Mouse (Mus musculus) ES-Bruce4 (cell line): Measurements from ENCODE around the gene Gpr89. TPM values are rescaled to one million over a fixed set of nuclear protein-coding genes. Genes with fewer than 3 reads are reported as not detected.

Experiments
- H3K27ac ChIP-seq: 2 replicates; pipeline ENCODE4 v1.5.1; 2012; ENCODE audit warnings: low read length, inconsistent platforms; ENCODE audit not compliant: insufficient read depth
- H3K27me3 ChIP-seq: 2 replicates; pipeline ENCODE4 v1.6.1; 2012; ENCODE audit warnings: mild to moderate bottlenecking, low read length, inconsistent platforms; ENCODE audit not compliant: control insufficient read depth, poor library complexity, insufficient read depth, severe bottlenecking
- H3K36me3 ChIP-seq: 2 replicates; pipeline ENCODE4 v1.6.1; 2012; ENCODE audit warnings: inconsistent platforms, mild to moderate bottlenecking, low read length, moderate library complexity; ENCODE audit not compliant: control insufficient read depth, poor library complexity, insufficient read depth, severe bottlenecking
- H3K4me1 ChIP-seq: one replicate; pipeline ENCODE4 v1.8.1; 2011; ENCODE audit warnings: low read length; ENCODE audit not compliant: control insufficient read depth, insufficient read depth
- H3K4me3 ChIP-seq: 2 replicates; pipeline ENCODE4 v1.5.1; 2011; ENCODE audit warnings: low read depth, mild to moderate bottlenecking, low read length
- H3K9ac ChIP-seq: 2 replicates; pipeline ENCODE4 v1.6.1; 2012; ENCODE audit warnings: low read depth, mild to moderate bottlenecking, inconsistent platforms; ENCODE audit not compliant: poor library complexity, severe bottlenecking
- H3K9me3 ChIP-seq: replicated peaks from 2 replicates; pipeline ENCODE4 v1.6.1; 2012; ENCODE audit warnings: mild to moderate bottlenecking, low read length, inconsistent platforms; ENCODE audit not compliant: control insufficient read depth, poor library complexity, insufficient read depth, severe bottlenecking
- CTCF ChIP-seq: IDR thresholded peaks from one replicate; pipeline ENCODE4 v1.8.1; 2011; ENCODE audit warnings: low read depth, low read length
- EP300 ChIP-seq: IDR thresholded peaks from 2 replicates; pipeline ENCODE4 v1.6.1; 2011; ENCODE audit warnings: low read depth, low read length; ENCODE audit not compliant: insufficient read depth
- POLR2A ChIP-seq: IDR thresholded peaks from one replicate; pipeline ENCODE4 v1.8.1; 2011; ENCODE audit warnings: low read length; ENCODE audit not compliant: insufficient read depth
- polyA plus RNA-seq: library from polyadenylated mRNA; stranded (reverse); fragments of >200 nt; gene quantifications from 2 replicates; pipeline ENCODE4 v1.2.4, GENCODE M21; 2011; ENCODE audit warnings: low read depth; ENCODE audit not compliant: missing spikeins, insufficient read depth, insufficient read length

Gene Gpr89
- polyA plus RNA-seq, 1 experiment = 35.6 TPM

GRCm38 (mm10) chr3:96825261-96825660 lies 79.9 kb downstream of the Gpr89 start:
- Histone ChIP-seq H3K4me3 (no peak overlapping the region), H3K9me3 (no peaks in the 10 kb centered on the region), H3K27me3 (no peaks in the 10 kb centered on the region), H3K27ac (no peak overlapping the region), H3K9ac (no peak overlapping the region), H3K4me1 (peaks cover 1% of the 10 kb centered on the region), H3K36me3 (no peaks in the 10 kb centered on the region)
- TF ChIP-seq POLR2A (no peak), CTCF (no peak), EP300 (no peak)

DNA sequence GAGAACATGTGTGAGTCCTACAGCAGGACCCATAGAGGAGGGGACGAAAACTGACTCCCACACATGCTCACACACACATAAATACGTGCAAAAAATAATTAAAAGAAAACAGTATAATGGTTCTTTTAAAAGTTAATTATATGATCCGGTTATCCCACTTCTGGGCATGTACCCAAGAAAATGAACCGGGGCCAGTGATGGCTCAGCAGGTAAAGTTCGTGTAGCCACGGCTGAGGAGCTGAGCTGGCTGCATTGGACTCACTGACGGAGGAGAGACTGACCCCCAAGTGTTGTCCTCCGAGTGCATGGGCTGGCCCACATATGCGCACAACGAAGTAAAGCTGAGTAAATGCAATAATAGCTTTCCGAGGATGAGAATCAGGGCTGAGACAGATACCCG lies 80.5 kb downstream of the Gpr89 start:
- H3K27me3 ChIP-seq = no peaks in the 10 kb centered on the region
- TF ChIP-seq CTCF = no peak

DNA sequence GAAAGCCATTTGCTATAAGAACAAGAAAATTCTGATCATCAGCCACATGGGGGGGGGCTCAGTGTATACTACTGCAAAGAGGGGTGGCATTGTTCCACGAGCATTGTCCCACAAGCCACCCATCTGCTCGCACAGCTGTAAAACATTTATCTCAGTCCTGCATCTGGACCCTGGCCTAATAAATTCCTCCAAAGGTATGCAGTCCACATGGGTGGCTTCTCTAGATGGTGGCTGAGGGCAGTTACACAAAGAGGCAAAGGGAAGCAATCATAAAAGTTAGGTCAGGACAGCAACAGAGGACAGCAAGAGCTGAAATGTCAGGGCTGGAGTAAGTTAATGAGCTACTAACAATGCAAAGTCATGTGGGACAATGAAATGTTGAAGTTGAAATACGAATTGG lies 81.4 kb downstream of the Gpr89 start:
- H3K4me1 ChIP-seq = no peaks in the 10 kb centered on the region
- TF ChIP-seq CTCF = no peak
- TF ChIP-seq POLR2A = no peak
- no peak for TF ChIP-seq EP300
- no peak overlapping the region for H3K9ac ChIP-seq
- H3K36me3 ChIP-seq = no peaks in the 10 kb centered on the region
- no peaks in the 10 kb centered on the region for H3K27me3 ChIP-seq
- H3K9me3 ChIP-seq = no peaks in the 10 kb centered on the region
- H3K4me3 ChIP-seq = no peak overlapping the region
- no peak overlapping the region for H3K27ac ChIP-seq

More for the DNA sequence above, 80.5 kb downstream of the Gpr89 start:
- H3K27ac ChIP-seq = no peak overlapping the region
- no peaks in the 10 kb centered on the region for H3K36me3 ChIP-seq
- no peak overlapping the region for H3K9ac ChIP-seq
- H3K9me3 ChIP-seq = no peaks in the 10 kb centered on the region
- no peak overlapping the region for H3K4me3 ChIP-seq
- H3K4me1 ChIP-seq = peaks cover 1% of the 10 kb centered on the region

DNA sequence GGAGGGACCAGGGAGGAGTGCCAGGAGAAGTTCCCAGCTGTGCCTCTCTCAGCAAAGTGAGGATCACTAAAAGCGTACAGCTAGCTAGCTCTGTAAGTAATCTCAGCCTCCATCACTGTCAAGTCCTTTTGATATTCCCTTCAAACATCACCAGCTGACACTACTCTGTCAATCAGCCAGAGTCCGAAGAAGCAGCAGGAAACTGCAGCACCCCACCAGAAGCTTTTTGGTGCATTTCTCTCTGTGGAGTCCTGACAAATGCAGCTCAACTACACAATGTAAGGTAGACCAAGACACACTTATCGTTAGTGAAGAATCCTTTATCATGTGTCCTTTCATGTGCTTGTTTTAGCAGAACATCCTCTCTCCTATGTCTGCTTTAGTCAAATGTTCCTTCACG lies 83.6 kb downstream of the Gpr89 start:
- H3K36me3 ChIP-seq = no peaks in the 10 kb centered on the region

DNA sequence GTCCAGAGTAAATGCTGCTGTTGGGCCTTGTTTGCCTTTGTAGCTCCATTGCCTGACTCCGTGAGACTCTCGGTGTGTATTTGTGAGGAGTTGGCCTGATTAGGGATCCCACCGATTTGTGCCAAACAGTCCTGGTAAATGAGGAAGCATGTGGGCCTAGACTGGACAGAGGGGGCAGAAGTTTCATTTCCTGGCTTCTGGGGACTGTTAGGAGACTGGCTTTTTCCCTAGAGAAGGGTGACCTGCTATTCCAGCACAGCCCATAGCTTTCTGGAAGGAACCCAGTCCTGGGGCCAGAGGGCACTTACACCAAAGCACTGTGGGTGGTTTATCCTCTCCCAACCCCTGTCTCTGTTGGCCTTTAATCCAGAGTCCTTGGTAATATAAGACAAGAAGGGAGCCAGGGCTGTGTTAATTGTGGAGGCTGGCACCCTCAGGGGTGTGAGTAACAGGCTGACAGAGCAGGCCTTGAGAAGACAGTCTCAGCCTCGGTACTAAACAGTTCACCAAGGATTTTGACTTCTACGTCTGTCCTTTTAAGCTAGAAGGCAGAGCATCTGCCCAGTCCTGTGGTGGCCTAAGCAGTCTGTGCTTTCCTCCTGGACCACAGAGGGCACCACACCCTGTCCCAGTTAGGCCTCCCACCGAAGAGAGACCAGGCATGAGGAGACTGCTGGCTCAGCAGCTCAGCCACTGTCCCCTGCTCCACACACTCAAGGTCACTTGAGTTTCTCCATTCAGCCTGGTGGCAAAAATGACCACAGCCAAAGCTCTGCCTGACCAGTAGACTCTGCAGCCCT lies 84.8 kb downstream of the Gpr89 start:
- H3K4me1 ChIP-seq = no peaks in the 10 kb centered on the region
- H3K36me3 ChIP-seq = no peaks in the 10 kb centered on the region
- H3K9me3 ChIP-seq = no peaks in the 10 kb centered on the region
- TF ChIP-seq CTCF = no peak
- no peak for TF ChIP-seq POLR2A
- no peak for TF ChIP-seq EP300
- H3K27ac ChIP-seq = no peak overlapping the region
- no peaks in the 10 kb centered on the region for H3K27me3 ChIP-seq
- no peak overlapping the region for H3K4me3 ChIP-seq
- no peak overlapping the region for H3K9ac ChIP-seq

More for the DNA sequence above, 83.6 kb downstream of the Gpr89 start:
- H3K9me3 ChIP-seq = no peaks in the 10 kb centered on the region
- H3K27me3 ChIP-seq = no peaks in the 10 kb centered on the region
- H3K4me3 ChIP-seq = no peak overlapping the region
- no peak for TF ChIP-seq POLR2A
- TF ChIP-seq EP300 = no peak
- no peak for TF ChIP-seq CTCF
- no peak overlapping the region for H3K9ac ChIP-seq
- H3K4me1 ChIP-seq = no peaks in the 10 kb centered on the region
- no peak overlapping the region for H3K27ac ChIP-seq

Other genes starting within 250 kb of the Gpr89 start
- 3.5 and 3.7 TPM in 2 replicates for gene Ankrd35, start 235.2 kb downstream of the Gpr89 start, polyA plus RNA-seq
- 31.8 and 42.1 TPM in 2 replicates for gene Pias3, start 209.0 kb downstream of the Gpr89 start, polyA plus RNA-seq
- gene Nudt17, start 196.8 kb downstream of the Gpr89 start, polyA plus RNA-seq = 9.9 and 10.7 TPM in 2 replicates
- gene Polr3c, start 177.7 kb downstream of the Gpr89 start, polyA plus RNA-seq = 43.0 and 46.6 TPM in 2 replicates
- gene Rnf115, start 177.7 kb downstream of the Gpr89 start, polyA plus RNA-seq = 49.9 and 52.3 TPM in 2 replicates
- 2.4 and 3.2 TPM in 2 replicates for gene Pdzk1, start 76.1 kb downstream of the Gpr89 start, polyA plus RNA-seq
- not detected in 2 replicates for gene Cd160, start 76.0 kb downstream of the Gpr89 start, polyA plus RNA-seq
- gene Gja5, start 653 bp downstream of the Gpr89 start, polyA plus RNA-seq = not detected in 2 replicates
- not detected in 2 replicates for gene Gja8, start 20.7 kb upstream of the Gpr89 start, polyA plus RNA-seq